Mouse (Mus musculus): ENCODE results near the gene Syt16.

- TF ChIP-seq CTCF (IDR thresholded peaks at IDR 0.05; ENCODE audit: borderline replicate concordance, insufficient read depth, low read length) = no peak
- no peak for TF ChIP-seq POLR2A (IDR thresholded peaks at IDR 0.05; ENCODE audit: low read depth, low read length)
Observed at GRCm38 (mm10) chr12:73996906-73997296, 560 bp upstream of the Syt16 start.

Data from embryonic fibroblast, embryonic 13.5 days (primary cell).